Mouse (Mus musculus) large intestine, adult 2 months (tissue): ENCODE data around the gene Kcnc1. TPM values are rescaled to one million over a fixed set of nuclear protein-coding genes. Genes with fewer than 3 reads are reported as not detected.
A peak's percentile ranks its signal among the peaks of the same experiment; 100 is the strongest.

Experiments
- DNase-seq: peaks from one replicate; pipeline ENCODE4 v3.0.0-alpha.2; 2012; ENCODE audit warnings: low read depth, low spot score
- WGBS: fragments of 180-500 bp; shearing (Covaris S2); methylation state at CpG from one replicate; pipeline ENCODE4 v1.1.7; 2018; 5-methylcytosine and 5-hydroxymethylcytosine counted together
- polyA plus RNA-seq: library from polyadenylated mRNA; depleted of rRNA; stranded (reverse); fragments of >200 nt; gene quantifications from 2 replicates; pipeline ENCODE4 v1.2.3, GENCODE M21; 2012

Kcnc1 gene
- polyA plus RNA-seq, 1 experiment = 0.21 TPM

- WGBS = 78% methylated on average over 7 of the region's 7 CpGs
- DNase-seq = no peak
Measured at GRCm38 (mm10) chr7:46417467-46417866, 21.2 kb downstream of the Kcnc1 start.

- WGBS = 73% methylated on average over 16 of the region's 16 CpGs
- no peak for DNase-seq
Measured at GRCm38 (mm10) chr7:46418102-46418622, 21.9 kb downstream of the Kcnc1 start.

GRCm38 (mm10) chr7:46421535-46421934 lies 25.2 kb downstream of the Kcnc1 start:
- 25% methylated on average over 5 of the region's 5 CpGs for WGBS
- no peak for DNase-seq

- DNase-seq = no peak
- WGBS = 61% methylated on average over 8 of the region's 8 CpGs
Measured at GRCm38 (mm10) chr7:46422052-46422763, 25.9 kb downstream of the Kcnc1 start.

GRCm38 (mm10) chr7:46422764-46423412 lies 26.6 kb downstream of the Kcnc1 start:
- no peak for DNase-seq
- 57% methylated on average over 18 of the region's 18 CpGs for WGBS

- no peak for DNase-seq
- WGBS = 82% methylated on average over 3 of the region's 3 CpGs
Measured at GRCm38 (mm10) chr7:46423951-46424350, 27.7 kb downstream of the Kcnc1 start.

GRCm38 (mm10) chr7:46425012-46425411 lies 28.7 kb downstream of the Kcnc1 start:
- no peak for DNase-seq
- 24% methylated on average over 4 of the region's 4 CpGs for WGBS

GRCm38 (mm10) chr7:46433874-46434273 lies 37.6 kb downstream of the Kcnc1 start:
- DNase-seq = no peak
- WGBS = 58% methylated on average over 5 of the region's 5 CpGs

GRCm38 (mm10) chr7:46435833-46436232 lies 39.5 kb downstream of the Kcnc1 start:
- WGBS = 80% methylated on average over 5 of the region's 5 CpGs
- no peak for DNase-seq

- WGBS = 10% methylated on average over 9 of the region's 9 CpGs
- DNase-seq = peak; percentile 33
Measured at GRCm38 (mm10) chr7:46438537-46439141, 42.3 kb downstream of the Kcnc1 start.

- 81% methylated on average over 10 of the region's 10 CpGs for WGBS
- no peak for DNase-seq
Measured at GRCm38 (mm10) chr7:46443163-46443562, 46.9 kb downstream of the Kcnc1 start.

GRCm38 (mm10) chr7:46445896-46446295 lies 49.6 kb downstream of the Kcnc1 start:
- DNase-seq = no peak

GRCm38 (mm10) chr7:46447473-46448165 lies 51.3 kb downstream of the Kcnc1 start:
- DNase-seq = no peak
- WGBS = 68% methylated on average over 9 of the region's 9 CpGs

More at GRCm38 (mm10) chr7:46445896-46446295, 49.6 kb downstream of the Kcnc1 start:
- 68% methylated on average over 6 of the region's 6 CpGs for WGBS

GRCm38 (mm10) chr7:46448922-46449645 lies 52.8 kb downstream of the Kcnc1 start:
- whole genome bisulfite sequencing = 72% methylated on average over 6 of the region's 6 CpGs

GRCm38 (mm10) chr7:46453930-46454679 lies 57.8 kb downstream of the Kcnc1 start:
- no peak for DNase-seq
- 76% methylated on average over 10 of the region's 10 CpGs for WGBS

More at GRCm38 (mm10) chr7:46448922-46449645, 52.8 kb downstream of the Kcnc1 start:
- no peak for DNase-seq

- DNase-seq = no peak
- 49% methylated on average over 3 of the region's 3 CpGs for WGBS
Measured at GRCm38 (mm10) chr7:46457889-46458288, 61.6 kb downstream of the Kcnc1 start.

- no peak for DNase-seq
- 63% methylated on average over 2 of the region's 2 CpGs for WGBS
Measured at GRCm38 (mm10) chr7:46459200-46459599, 62.9 kb downstream of the Kcnc1 start.

GRCm38 (mm10) chr7:46459605-46460245 lies 63.4 kb downstream of the Kcnc1 start:
- 25% methylated on average over 9 of the region's 9 CpGs for WGBS
- peak; percentile 43 for DNase-seq
